ENCODE assay signal across 10 mouse cellular contexts in genomic region chr2:33033281-33033680, GRCm38 (mm10). TPM values are rescaled to one million over a fixed set of nuclear protein-coding genes. Genes with fewer than 3 reads are reported as not detected.
DNase-seq lines count a peak whose midpoint lies in the region; ATAC-seq and TF ChIP-seq lines count a peak whose summit lies in the region.
"Had no signal": no experiment of that assay in that cellular context is flagged by ENCODE, and none has a peak within 500 bp of the region (broad histone marks: within the 10 kb centered on the region; RNA-seq: fewer than 3 reads in every experiment).

No protein-coding gene starts in this region.

- H3K4me1 ChIP-seq in liver, adult 2 months (ENCODE audit: control insufficient read depth, insufficient read depth, low read length) = no peaks in the 10 kb centered on the region
- no peaks in the 10 kb centered on the region for H3K4me1 ChIP-seq in liver, postnatal 0 days (ENCODE audit: insufficient read depth)
- 0 out of 2 replicates have a peak, but pooled peaks cover 5% of the 10 kb centered on the region for H3K4me1 ChIP-seq in forebrain, embryonic 16.5 days (replicated peaks; ENCODE audit: control insufficient read depth, insufficient read depth, low read length)

- peak; percentile 18 for DNase-seq in liver, adult 2 months (ENCODE audit: extremely low read depth, low read depth, low spot score)
- no peak for DNase-seq in liver, postnatal 0 days
- DNase-seq in cerebellum, postnatal 25 days = peak; percentile 69 to 78
- peak; percentile 63 to 80 for DNase-seq in layer of hippocampus, postnatal 14 days (ENCODE audit: low spot score in 2 of 2)
- DNase-seq in right cerebral cortex, postnatal 36 days (ENCODE audit: low spot score in 2 of 2) = peak; percentile 69 to 78
- no peak for DNase-seq in heart, postnatal 14 days
- no peak for DNase-seq in neural tube, embryonic 10.5 days (ENCODE audit: extremely low spot score, low spot score)

- H3K79me2 ChIP-seq in liver, adult 2 months (ENCODE audit: control insufficient read depth, insufficient read depth, low read length) = no peaks in the 10 kb centered on the region

- H3K4me2 ChIP-seq in liver, postnatal 0 days (ENCODE audit: low read depth, low read length) = no peak overlapping the region
- no peak overlapping the region for H3K4me2 ChIP-seq in forebrain, embryonic 16.5 days (ENCODE audit: low read length)
- H3K4me2 ChIP-seq: hindbrain, embryonic 15.5 days had no signal

- 88% methylated on average over 7 of the region's 7 CpGs for WGBS in liver, adult 2 months
- WGBS in liver, postnatal 0 days (ENCODE audit: insufficient replicate concordance) = 88% methylated on average over 7 of the region's 7 CpGs
- WGBS in forebrain, embryonic 16.5 days = 80% methylated on average over 7 of the region's 7 CpGs

- no peak overlapping the region for H3K9ac ChIP-seq in liver, adult 2 months (ENCODE audit: low read depth, low read length)
- no peak overlapping the region for H3K9ac ChIP-seq in liver, postnatal 0 days (replicated peaks)
- no peak overlapping the region for H3K9ac ChIP-seq in forebrain, embryonic 16.5 days (replicated peaks; ENCODE audit: low read depth, low read length)
- H3K9ac ChIP-seq: hindbrain, embryonic 15.5 days; liver, embryonic 14.5 days had no signal

- ATAC-seq in liver, postnatal 0 days = no peak
- no peak for ATAC-seq in forebrain, embryonic 16.5 days

- no peak for TF ChIP-seq EP300 in liver, postnatal 0 days (IDR thresholded peaks at IDR 0.05; ENCODE audit: low read depth)

- H3K4me3 ChIP-seq in liver, adult 2 months (ENCODE audit: insufficient read depth, low read depth, low read length) = no peak overlapping the region
- H3K4me3 ChIP-seq in liver, postnatal 0 days (ENCODE audit: low read depth, low read length) = no peak overlapping the region
- no peak overlapping the region for H3K4me3 ChIP-seq in forebrain, embryonic 16.5 days (replicated peaks; ENCODE audit: low read length)
- H3K4me3 ChIP-seq: hindbrain, embryonic 15.5 days had no signal

- no peaks in the 10 kb centered on the region for H3K9me3 ChIP-seq in liver, postnatal 0 days (ENCODE audit: low read length)
- H3K9me3 ChIP-seq in forebrain, embryonic 16.5 days (ENCODE audit: control insufficient read depth, low read length) = no peaks in the 10 kb centered on the region
- H3K9me3 ChIP-seq: hindbrain, embryonic 15.5 days had no signal

- no peaks in the 10 kb centered on the region for H3K27me3 ChIP-seq in liver, adult 2 months (ENCODE audit: control insufficient read depth, insufficient read depth, low read length)
- H3K27me3 ChIP-seq in liver, postnatal 0 days (ENCODE audit: insufficient read depth, low read length) = no peaks in the 10 kb centered on the region
- H3K27me3 ChIP-seq in forebrain, embryonic 16.5 days (replicated peaks; ENCODE audit: control insufficient read depth, insufficient read depth, low read length) = no peaks in the 10 kb centered on the region
- H3K27me3 ChIP-seq: hindbrain, embryonic 15.5 days had no signal

- H3K36me3 ChIP-seq in liver, adult 2 months (ENCODE audit: control insufficient read depth, insufficient read depth, low read length) = no peaks in the 10 kb centered on the region
- H3K36me3 ChIP-seq in liver, postnatal 0 days (replicated peaks; ENCODE audit: insufficient read depth, low read length) = no peaks in the 10 kb centered on the region
- no peaks in the 10 kb centered on the region for H3K36me3 ChIP-seq in forebrain, embryonic 16.5 days (ENCODE audit: control insufficient read depth, insufficient read depth)

- H3K27ac ChIP-seq in liver, adult 2 months (replicated peaks; ENCODE audit: insufficient read depth, low read depth, low read length) = no peak overlapping the region
- no peak overlapping the region for H3K27ac ChIP-seq in liver, postnatal 0 days (ENCODE audit: low read depth)
- H3K27ac ChIP-seq in forebrain, embryonic 16.5 days (ENCODE audit: low read length) = no peak overlapping the region
- H3K27ac ChIP-seq: hindbrain, embryonic 15.5 days; liver, embryonic 14.5 days had no signal

- no peak for TF ChIP-seq CTCF in liver, adult 2 months (IDR thresholded peaks at IDR 0.05; ENCODE audit: low read depth, low read length)
- TF ChIP-seq CTCF in liver, postnatal 0 days (IDR thresholded peaks at IDR 0.05; ENCODE audit: low read depth) = no peak

- intact Hi-C loops in heart, postnatal 14 days (cut with DNase I) = no loop called here

- TF ChIP-seq POLR2A in liver, adult 2 months (IDR thresholded peaks at IDR 0.05; ENCODE audit: extremely low read depth, insufficient read depth, low read length) = no peak

RNA-seq across cellular contexts. Expression of gene Slc2a8, which starts 51.4 kb away (rescaled TPM):
- total RNA-seq in liver, adult 2 months (2014; rRNA removed) = 7.9 and 9.4 TPM in 2 replicates
- polyA plus RNA-seq in liver, adult 2 months (2012; rRNA removed) = 59.4 and 66.1 TPM in 2 replicates
- 11.7 and 11.8 TPM in 2 replicates for polyA plus RNA-seq in liver, postnatal 0 days (2015; fragmentation: Nextera tagmentation; extraction: Ambion mirVana)
- total RNA-seq in layer of hippocampus, postnatal 14 days (2021) = 10 to 100 TPM; 24.0 to 25.4 TPM
- 10 to 100 TPM; 12.9 to 16.3 TPM for total RNA-seq in heart, postnatal 14 days (2021)
- 23.9 and 24.0 TPM in 2 replicates for polyA plus RNA-seq in forebrain, embryonic 16.5 days (2015; fragmentation: Nextera tagmentation; extraction: Ambion mirVana)

Comparison
In these comparisons a context has a peak if more than half of its experiments do, and no peak if none do; other contexts are left out.
1. DNase-seq: peak in liver, adult 2 months (single experiment), cerebellum, postnatal 25 days (2 of 2), layer of hippocampus, postnatal 14 days (2 of 2) and right cerebral cortex, postnatal 36 days (2 of 2); none in liver, postnatal 0 days (single experiment), heart, postnatal 14 days (0 of 2) and neural tube, embryonic 10.5 days (single experiment).